17 mouse cellular contexts compared by ENCODE assay signal in the genomic region with DNA sequence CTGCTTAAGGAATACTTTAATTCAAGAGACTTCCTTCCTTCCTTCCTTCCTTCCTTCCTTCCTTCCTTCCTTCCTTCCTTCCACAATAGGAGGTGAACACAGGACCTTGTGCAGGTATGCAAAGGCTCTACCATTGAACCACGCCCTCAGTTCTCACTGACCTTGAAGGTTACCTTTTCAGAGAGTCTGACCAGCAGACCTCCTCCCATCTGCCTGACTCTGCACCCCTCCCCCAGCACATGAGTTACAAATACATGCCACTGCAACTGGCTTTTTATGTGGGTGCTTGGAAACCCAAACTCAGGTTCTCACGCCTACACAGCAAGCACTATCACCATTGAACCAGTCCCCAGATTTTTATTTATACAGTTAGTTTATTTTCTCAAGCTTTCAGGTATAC.
"Had no signal": no experiment of that assay in that cellular context is flagged by ENCODE, and none has a peak within 500 bp of the region (broad histone marks: within the 10 kb centered on the region; RNA-seq: fewer than 3 reads in every experiment).

No protein-coding gene starts in this region.

- H3K4me2 ChIP-seq: lung, embryonic 15.5 days; midbrain, embryonic 11.5 days; midbrain, embryonic 13.5 days; midbrain, embryonic 15.5 days; neural tube, embryonic 12.5 days; stomach, embryonic 15.5 days had no signal

- H3K27me3 ChIP-seq: lung, embryonic 15.5 days; midbrain, embryonic 13.5 days; midbrain, embryonic 15.5 days; neural tube, embryonic 12.5 days; stomach, embryonic 15.5 days had no signal

- DNase-seq: lung, adult 2 months; lung, postnatal 14 days; lung, postnatal 36 days; right cerebral cortex, postnatal 14 days; thymus, adult 18-20 months; thymus, postnatal 14 days; thymus, postnatal 36 days had no signal

- H3K9ac ChIP-seq: lung, embryonic 15.5 days; midbrain, embryonic 13.5 days; midbrain, embryonic 15.5 days; neural tube, embryonic 12.5 days; stomach, embryonic 15.5 days had no signal

- H3K9me3 ChIP-seq: lung, embryonic 15.5 days; megakaryocyte, embryonic 14.5 days; midbrain, embryonic 13.5 days; midbrain, embryonic 15.5 days; neural tube, embryonic 12.5 days; stomach, embryonic 15.5 days had no signal

- H3K27ac ChIP-seq: lung, embryonic 15.5 days; macrophage; midbrain, embryonic 13.5 days; midbrain, embryonic 15.5 days; neural tube, embryonic 12.5 days; stomach, embryonic 15.5 days; stomach, postnatal 0 days had no signal

- H3K36me3 ChIP-seq: lung, embryonic 15.5 days; midbrain, embryonic 13.5 days; midbrain, embryonic 15.5 days; neural tube, embryonic 12.5 days; stomach, embryonic 15.5 days had no signal

- H3K4me3 ChIP-seq: lung, embryonic 15.5 days; megakaryocyte, embryonic 14.5 days; midbrain, embryonic 13.5 days; midbrain, embryonic 15.5 days; neural tube, embryonic 12.5 days; stomach, embryonic 15.5 days had no signal

- H3K4me1 ChIP-seq: lung, embryonic 15.5 days; midbrain, embryonic 13.5 days; midbrain, embryonic 15.5 days; neural tube, embryonic 12.5 days; stomach, embryonic 15.5 days had no signal

- ATAC-seq: lung, postnatal 0 days; midbrain, embryonic 13.5 days; midbrain, embryonic 15.5 days had no signal
